Comparison of ENCODE assay signal across 8 mouse cellular contexts in genomic region chr17:79614691-79615588, GRCm38 (mm10). TPM values are rescaled to one million over a fixed set of nuclear protein-coding genes. Genes with fewer than 3 reads are reported as not detected.
DNase-seq lines count a peak whose midpoint lies in the region; ATAC-seq and TF ChIP-seq lines count a peak whose summit lies in the region.

No protein-coding gene starts in this region.

- peak overlapping the region; percentile 76 for H3K4me2 ChIP-seq in lung, embryonic 16.5 days (ENCODE audit: low read depth, low read length)

- TF ChIP-seq POLR2A in cerebellum, adult 2 months (IDR thresholded peaks at IDR 0.05; ENCODE audit: borderline replicate concordance, insufficient read depth, low read length): peak; percentile 64; the same call in 1 of the 2 replicates
- peak; percentile 53 for TF ChIP-seq POLR2A in thymus, adult 2 months (IDR thresholded peaks at IDR 0.05; ENCODE audit: control insufficient read depth, extremely low read depth, insufficient read depth, low read length, poor library complexity)

- DNase-seq in G1E (ENCODE audit: low spot score): peak; percentile 88
- DNase-seq in cerebellum, adult 2 months: peak; percentile 84 to 89
- DNase-seq in forelimb bud, embryonic 11.5 days (ENCODE audit: low read depth, low spot score): peak; percentile 48
- DNase-seq in layer of hippocampus, adult 9-11 months: peak; percentile 57
- peak; percentile 79 for DNase-seq in ovary, adult 18-20 months (ENCODE audit: low spot score)
- peak; percentile 78 for DNase-seq in thymus, adult 2 months

- WGBS in cerebellum, adult 2 months: 2% methylated on average over 56 of the region's 57 CpGs
- WGBS in lung, embryonic 16.5 days: 3% methylated on average over 52 of the region's 57 CpGs
- WGBS in thymus, adult 2 months: 2% methylated on average over 56 of the region's 57 CpGs

- no peaks in the 10 kb centered on the region for H3K9me3 ChIP-seq in G1E (replicated peaks)
- no peaks in the 10 kb centered on the region for H3K9me3 ChIP-seq in lung, embryonic 16.5 days (ENCODE audit: control insufficient read depth, low read length)

- peak; percentile 80 for ATAC-seq in G1E (ENCODE audit: extremely low read depth, insufficient number of reproducible peaks, low FRiP score, poor library complexity, severe bottlenecking)
- peak; percentile 72 to 86 for ATAC-seq in hematopoietic stem cell, adult 5-6 weeks (replicated peaks in 1 of 2; ENCODE audit: insufficient read depth in 1 of 2, low FRiP score in 2 of 2, low TSS enrichment in 1 of 2, low read depth in 1 of 2, poor library complexity in 2 of 2, severe bottlenecking in 2 of 2)
- peak; percentile 92 for ATAC-seq in lung, embryonic 16.5 days (ENCODE audit: low read depth)

- H3K27ac ChIP-seq in cerebellum, adult 2 months (ENCODE audit: insufficient read depth, low read length): peak overlapping the region; percentile 94
- H3K27ac ChIP-seq in lung, embryonic 16.5 days (ENCODE audit: low read length): peak overlapping the region; percentile 90
- peak overlapping the region; percentile 19; the same call in 1 of the 2 replicates for H3K27ac ChIP-seq in thymus, adult 2 months (ENCODE audit: control insufficient read depth, insufficient read depth, low read length)

- peak overlapping the region; percentile 82 for H3K4me3 ChIP-seq in G1E (ENCODE audit: low read depth, low read length)
- H3K4me3 ChIP-seq in cerebellum, adult 2 months (replicated peaks; ENCODE audit: insufficient read depth, low read depth, low read length): peak overlapping the region; percentile 88
- peak overlapping the region; percentile 84 for H3K4me3 ChIP-seq in lung, embryonic 16.5 days (ENCODE audit: low read length)
- H3K4me3 ChIP-seq in thymus, adult 2 months (ENCODE audit: control insufficient read depth, insufficient read depth, low read length): peak overlapping the region; percentile 94

- no peak for TF ChIP-seq CTCF in G1E (IDR thresholded peaks at IDR 0.05; ENCODE audit: low read depth, low read length)
- TF ChIP-seq CTCF in cerebellum, adult 2 months (IDR thresholded peaks at IDR 0.05; ENCODE audit: borderline replicate concordance, insufficient read depth, low read depth, low read length): no peak
- TF ChIP-seq CTCF in thymus, adult 2 months (IDR thresholded peaks at IDR 0.05; ENCODE audit: borderline replicate concordance, control insufficient read depth, extremely low read depth, insufficient read depth, low read length, poor library complexity): no peak

- H3K36me3 ChIP-seq in G1E (replicated peaks): peaks cover 4% of the 10 kb centered on the region
- H3K36me3 ChIP-seq in lung, embryonic 16.5 days (ENCODE audit: control insufficient read depth, insufficient read depth, low read length): no peaks in the 10 kb centered on the region
- H3K36me3 ChIP-seq in thymus, adult 2 months (ENCODE audit: control insufficient read depth, insufficient read depth, low read length): no peaks in the 10 kb centered on the region

- H3K4me1 ChIP-seq in G1E (ENCODE audit: insufficient read depth, low read depth, low read length): peaks cover 14% of the 10 kb centered on the region
- H3K4me1 ChIP-seq in cerebellum, adult 2 months (ENCODE audit: control insufficient read depth, insufficient read depth, low read length): no peaks in the 10 kb centered on the region
- 0 out of 2 replicates have a peak, but pooled peaks cover 2% of the 10 kb centered on the region for H3K4me1 ChIP-seq in lung, embryonic 16.5 days (replicated peaks; ENCODE audit: control insufficient read depth, insufficient read depth, low read length)
- peaks cover 5% of the 10 kb centered on the region; the same call in 1 of the 2 replicates for H3K4me1 ChIP-seq in thymus, adult 2 months (replicated peaks; ENCODE audit: control insufficient read depth, insufficient read depth, low read length)

- H3K27me3 ChIP-seq in G1E (ENCODE audit: insufficient read depth, low read length): no peaks in the 10 kb centered on the region
- no peaks in the 10 kb centered on the region for H3K27me3 ChIP-seq in cerebellum, adult 2 months (ENCODE audit: control insufficient read depth, insufficient read depth, low read length)
- no peaks in the 10 kb centered on the region for H3K27me3 ChIP-seq in lung, embryonic 16.5 days (ENCODE audit: control insufficient read depth, insufficient read depth, low read depth, low read length)
- no peaks in the 10 kb centered on the region for H3K27me3 ChIP-seq in thymus, adult 2 months (ENCODE audit: control insufficient read depth, insufficient read depth, low read length)

- peak overlapping the region; percentile 95 for H3K9ac ChIP-seq in lung, embryonic 16.5 days (ENCODE audit: low read length)

RNA-seq across cellular contexts. Expression of gene Rmdn2, which starts 3.3 kb away (rescaled TPM):
- total RNA-seq in G1E (2014; fragmentation: Nextera tagmentation) (2.8 and 4.7 TPM in 2 replicates), G1E (2017) (3.4 and 4.0 TPM in 2 replicates)
- polyA plus RNA-seq in G1E (2012): 1.1 and 1.6 TPM in 2 replicates
- polyA plus RNA-seq in cerebellum, adult 2 months (2012; rRNA removed): 8.0 and 11.2 TPM in 2 replicates
- total RNA-seq in hematopoietic stem cell, adult 5-6 weeks (2017): 5.6 and 7.3 TPM in 2 replicates
- polyA plus RNA-seq in lung, embryonic 16.5 days (2015; fragmentation: Nextera tagmentation; extraction: Ambion mirVana): 31.4 and 33.6 TPM in 2 replicates
- polyA plus RNA-seq in thymus, adult 2 months (2012; rRNA removed): 0.71 and 0.97 TPM in 2 replicates

Comparison
In these comparisons a context has a peak if more than half of its experiments do, and no peak if none do; other contexts are left out.
1. Peak in every context shown above with its lines: DNase-seq, ATAC-seq, H3K4me3 ChIP-seq and H3K27ac ChIP-seq.
2. H3K27ac ChIP-seq: peak in every context shown above with its lines; median percentile 94 in cerebellum, adult 2 months; 90 in lung, embryonic 16.5 days; 19 in thymus, adult 2 months.